Mouse (Mus musculus) spleen, adult 12 weeks (tissue): ENCODE results near the gene Fcgrt.
"Not testable (repeated sequence)": the region's sequence is repeated elsewhere in the genome, so short reads cannot be mapped to it uniquely, and the experiment has no call there.

Experiments
- DNase-seq: peaks from one replicate; pipeline ENCODE4 v3.0.0; 2022; ENCODE audit warnings: low spot score

Gene Fcgrt

DNA sequence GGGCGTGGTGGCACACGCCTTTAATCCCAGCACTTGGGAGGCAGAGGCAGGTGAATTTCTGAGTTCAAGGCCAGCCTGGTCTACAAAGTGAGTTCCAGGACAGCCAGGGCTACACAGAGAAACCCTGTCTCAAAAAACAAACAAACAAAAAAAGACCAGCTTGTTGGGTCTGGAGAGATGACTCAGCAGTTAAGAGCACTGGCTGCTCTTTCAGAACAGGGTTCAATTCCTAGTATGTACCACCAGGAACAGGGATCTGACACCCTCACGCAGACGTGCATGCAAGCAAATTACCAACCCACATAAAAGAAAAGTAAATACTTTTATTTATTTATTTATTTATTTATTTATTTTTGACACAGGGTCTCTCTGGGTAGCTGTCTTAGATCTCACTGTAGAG, 6.4 kb upstream of the Fcgrt start:
- DNase-seq = not testable (repeated sequence)

DNA sequence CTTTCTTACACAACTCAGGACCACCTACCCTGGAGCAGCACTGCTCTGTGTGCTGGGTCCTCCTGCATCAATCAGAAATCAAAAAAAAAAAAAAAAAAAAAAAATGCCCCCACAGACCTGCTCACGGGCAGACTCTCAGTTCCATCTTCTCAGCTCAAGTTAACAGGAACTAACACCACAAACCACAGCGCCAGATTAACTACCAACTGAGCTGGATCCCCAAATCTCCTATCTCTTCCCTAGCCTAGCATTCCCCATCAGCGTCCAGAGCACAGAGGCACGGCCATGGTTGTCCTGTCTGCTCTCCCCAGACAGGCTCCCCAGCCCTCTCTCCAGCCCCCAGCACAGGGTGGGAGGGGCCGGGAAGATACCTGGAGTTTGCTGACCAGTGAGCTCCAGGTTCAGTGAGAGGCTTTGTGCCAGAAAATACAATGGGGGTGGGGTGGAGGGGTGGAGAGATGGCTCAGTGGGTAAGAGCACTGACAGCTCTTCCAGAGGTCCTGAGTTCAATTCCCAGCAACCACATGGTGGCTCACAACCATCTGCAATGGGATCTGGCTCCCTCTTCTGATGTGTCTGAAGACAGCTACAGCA, 3.5 kb upstream of the Fcgrt start:
- DNase-seq = no peak

DNA sequence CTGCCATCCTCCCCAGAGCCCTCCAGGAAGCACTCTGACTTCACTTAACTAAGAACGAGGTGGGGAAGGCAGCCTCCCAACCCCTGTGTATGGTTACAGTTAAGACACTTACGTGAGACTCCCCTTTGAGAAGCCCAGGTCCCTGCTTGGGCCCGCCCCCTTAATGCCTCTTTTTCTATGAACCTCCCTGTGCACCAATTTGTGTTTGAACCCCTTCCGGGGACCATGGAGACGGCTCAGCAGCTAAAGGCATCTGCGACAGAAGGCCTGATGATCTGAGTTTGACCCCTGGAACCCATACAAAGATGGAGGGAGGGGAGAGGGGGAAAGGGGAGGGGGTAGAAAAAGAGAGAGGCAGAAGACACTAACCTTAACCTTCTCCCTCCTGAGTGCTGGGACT, 2.8 kb upstream of the Fcgrt start:
- no peak for DNase-seq

DNA sequence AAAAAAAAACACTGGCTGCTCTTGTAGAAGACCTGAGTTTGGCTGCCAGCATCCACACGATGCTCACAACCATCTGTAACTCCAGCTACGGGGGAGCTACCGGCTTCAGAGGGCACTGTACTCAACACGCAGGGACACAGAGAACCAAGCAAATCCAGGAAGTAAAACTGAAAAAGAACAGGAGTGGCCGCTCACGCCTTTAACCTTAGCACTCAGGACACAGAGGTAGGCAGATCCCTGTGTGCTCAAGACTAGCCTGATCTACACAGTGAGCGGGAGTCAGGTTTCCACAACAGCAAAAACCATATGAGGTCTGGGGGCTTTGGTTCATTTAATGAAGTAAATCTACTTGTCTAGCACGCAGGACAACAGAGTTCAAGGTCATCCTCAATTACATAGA, 1.8 kb upstream of the Fcgrt start:
- DNase-seq = no peak

DNA sequence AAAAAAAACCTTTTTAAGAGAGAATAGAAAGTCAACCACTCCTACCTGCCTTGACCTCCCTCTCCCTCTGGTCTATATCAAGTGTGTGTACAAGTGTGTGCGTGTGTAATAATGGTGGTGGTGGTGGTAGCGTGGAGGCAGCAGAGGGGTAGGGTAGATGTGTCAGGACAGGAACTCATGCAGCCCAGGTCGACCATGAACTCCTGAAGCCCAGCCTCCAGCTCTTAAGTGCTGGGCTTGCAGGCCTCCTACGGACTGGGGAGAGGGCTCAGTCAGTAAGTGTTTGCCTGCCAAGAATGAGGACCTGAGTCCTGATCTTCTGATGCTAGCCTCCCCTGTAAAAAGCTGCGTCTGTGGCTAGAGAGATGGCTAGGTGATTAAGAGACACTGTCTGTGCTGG, 1.3 kb upstream of the Fcgrt start:
- DNase-seq = no peak

DNA sequence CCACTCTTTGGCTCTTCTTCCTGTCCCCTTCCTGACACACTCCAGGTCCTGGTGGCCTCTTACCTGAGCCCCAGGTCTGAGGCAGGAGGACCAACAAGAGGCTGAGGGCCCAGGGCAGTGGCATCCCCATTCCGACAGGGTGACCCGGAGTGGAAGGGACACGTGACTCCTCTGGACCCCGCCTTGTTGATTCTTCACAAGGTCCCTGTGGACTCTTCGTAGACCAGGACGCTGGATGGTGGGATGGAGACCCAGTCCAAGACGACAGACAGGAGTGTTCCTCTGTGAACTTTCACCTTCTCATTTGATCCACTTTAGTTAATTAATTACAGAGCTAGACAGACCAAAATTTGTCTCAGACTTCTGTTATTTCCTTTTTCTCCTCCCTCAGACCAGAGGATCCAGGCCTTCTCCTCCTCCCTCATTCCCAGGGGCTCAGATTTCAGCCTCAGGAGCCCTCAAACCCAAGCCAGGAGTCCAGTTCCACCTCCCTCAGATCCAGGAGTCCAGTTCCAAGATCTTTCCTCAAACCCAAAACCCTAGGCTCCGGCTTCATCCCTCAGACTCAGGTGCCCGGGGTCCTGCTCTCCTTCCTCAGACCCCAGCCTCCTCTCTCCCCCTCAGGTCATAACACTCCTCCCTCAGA, 588 bp downstream of the Fcgrt start:
- DNase-seq = no peak

DNA sequence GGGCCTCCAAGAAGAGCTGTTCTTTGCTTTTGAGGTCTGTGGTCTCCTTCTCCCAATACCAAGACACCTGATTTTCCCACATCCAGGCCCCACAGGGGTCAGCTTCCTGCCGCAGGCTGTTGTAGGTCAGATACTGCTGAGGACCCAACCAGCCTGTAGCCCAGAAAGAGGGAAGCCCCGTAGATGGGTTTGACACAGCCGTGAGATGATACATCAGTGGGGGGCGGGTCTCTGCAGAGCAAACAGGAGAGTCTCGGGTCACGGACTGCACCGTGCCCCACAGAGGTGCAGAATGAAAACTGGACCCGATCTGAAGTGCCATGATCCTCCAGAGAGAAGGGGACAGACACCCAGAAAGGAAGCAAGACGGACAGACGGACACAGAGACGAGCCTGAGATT, 1.2 kb downstream of the Fcgrt start:
- DNase-seq = no peak

DNA sequence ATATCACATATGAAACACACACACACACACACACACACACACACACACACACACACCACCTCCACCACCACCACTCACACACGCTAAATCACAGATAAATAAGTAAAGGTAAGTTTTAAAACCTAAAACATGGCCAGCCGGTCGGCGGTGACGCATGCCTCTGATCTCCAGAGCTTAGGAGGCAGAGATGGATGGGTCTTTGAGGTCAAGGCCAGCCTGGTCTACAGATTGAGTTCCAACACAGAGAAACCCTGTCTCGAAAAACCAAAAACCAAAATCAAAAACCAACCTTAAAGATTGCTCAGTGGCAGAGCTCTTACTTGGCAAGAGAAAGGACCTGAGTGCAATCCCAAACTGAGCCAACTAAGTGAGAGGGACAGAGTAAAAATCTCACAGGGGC, 3.6 kb downstream of the Fcgrt start:
- DNase-seq = no peak

DNA sequence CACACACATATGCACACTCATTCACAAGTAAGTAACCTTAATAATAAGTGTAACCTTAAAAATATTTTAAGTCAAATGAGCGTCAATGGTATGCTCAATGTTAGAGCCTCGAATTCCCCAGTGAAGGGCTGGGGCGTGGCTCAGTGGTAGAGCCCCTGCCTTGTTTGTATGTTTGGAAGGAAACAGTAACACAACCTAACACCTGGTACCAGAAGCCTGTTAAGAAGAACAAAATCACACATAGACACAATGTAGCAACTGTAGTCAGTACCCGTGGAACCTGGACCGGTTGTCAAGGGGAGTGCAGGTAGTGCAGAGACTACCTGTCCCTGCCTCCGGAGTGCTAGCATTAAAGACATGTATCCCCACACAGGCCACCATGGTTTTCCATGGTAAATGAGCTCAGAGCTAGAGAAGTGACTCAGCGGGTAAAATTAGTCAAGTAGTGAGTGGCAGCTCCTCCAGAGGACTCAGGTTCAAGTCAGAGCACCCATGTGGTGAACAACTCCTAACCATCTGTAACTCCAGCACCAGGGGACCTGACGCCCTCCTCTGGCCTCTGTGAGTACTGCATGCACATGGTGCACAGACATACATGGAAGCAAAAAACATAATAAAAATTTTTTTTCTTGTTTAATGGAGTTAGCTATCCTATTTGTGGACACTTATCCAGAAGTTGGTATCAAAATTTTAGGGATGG, 5.0 kb downstream of the Fcgrt start:
- DNase-seq = no peak

DNA sequence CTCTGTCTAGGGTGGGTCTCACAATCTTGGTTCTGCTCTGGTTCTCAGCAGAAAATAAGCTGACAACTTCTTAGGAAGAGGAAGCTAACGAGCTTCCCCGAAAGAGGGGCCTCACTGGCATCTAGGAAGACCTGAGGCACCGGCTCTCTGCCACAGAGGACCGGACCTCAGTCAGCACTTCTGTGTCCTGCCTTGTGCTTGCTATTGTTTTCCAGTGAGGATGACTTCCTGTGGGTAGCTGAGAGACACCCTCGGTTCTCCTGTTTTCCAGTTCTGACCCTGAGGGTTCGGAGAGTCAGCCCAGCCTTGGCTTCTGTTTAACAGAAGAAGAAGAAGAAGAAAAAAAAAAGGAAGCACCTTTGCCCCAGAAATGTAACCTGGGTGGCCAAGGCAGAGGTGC, 6.2 kb downstream of the Fcgrt start:
- no peak for DNase-seq

DNA sequence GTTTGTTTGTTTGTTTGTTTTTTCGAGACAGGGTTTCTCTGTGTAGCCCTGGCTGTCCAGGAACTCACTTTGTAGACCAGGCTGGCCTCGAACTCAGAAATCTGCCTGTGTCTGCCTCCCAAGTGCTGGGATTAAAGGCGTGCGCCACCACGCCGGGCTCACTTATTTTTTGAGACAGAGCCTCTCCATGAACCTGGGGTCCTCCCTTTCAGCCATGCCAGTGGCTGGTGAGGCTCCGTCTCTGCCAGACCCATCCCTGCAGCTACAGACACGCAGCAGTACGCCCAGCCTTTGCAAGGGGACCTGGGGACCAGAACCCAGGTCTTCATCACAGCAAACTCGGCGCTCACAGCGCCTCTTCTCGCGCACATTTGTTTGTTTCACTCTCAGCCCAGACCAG, 7.7 kb downstream of the Fcgrt start:
- DNase-seq = not testable (repeated sequence)

DNA sequence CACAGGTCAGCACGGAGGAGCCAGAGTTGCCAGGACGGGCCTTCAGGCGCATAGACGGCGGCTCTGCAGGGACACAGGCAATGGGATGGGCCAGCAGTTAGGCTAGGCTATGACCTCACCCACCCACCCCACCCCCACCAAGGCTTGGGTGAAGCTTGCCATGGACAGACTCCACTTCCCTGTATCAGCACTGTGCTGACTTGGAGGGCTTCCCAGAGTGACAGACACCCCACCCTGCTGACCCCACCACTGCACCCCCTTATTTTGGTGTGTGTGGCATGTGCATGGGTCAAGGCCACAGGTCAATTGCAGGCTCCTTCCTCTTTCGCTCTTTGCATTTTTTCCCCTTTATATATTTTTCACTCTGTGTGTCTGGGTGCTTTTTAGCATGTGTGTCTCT, 8.3 kb downstream of the Fcgrt start:
- no peak for DNase-seq

DNA sequence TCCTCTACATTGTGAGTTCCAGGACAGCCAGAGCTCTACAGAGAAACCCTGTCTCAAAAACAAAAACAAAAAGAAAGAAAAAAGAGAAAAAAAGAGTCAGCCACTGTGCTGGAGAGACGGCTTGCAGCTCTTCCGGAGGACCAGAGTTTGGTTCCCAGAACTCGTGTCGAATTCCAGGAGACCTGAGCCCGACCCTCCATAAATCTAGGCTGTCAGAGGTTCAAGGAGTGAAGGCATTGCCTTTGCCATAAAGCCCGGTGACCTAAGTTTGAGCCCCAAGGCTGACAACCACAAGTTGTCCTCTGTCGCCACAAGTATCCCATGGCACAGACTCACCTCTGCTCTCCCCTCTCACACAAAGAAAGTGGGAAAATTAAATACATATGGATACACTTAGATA, 9.5 kb downstream of the Fcgrt start:
- no peak for DNase-seq

DNA sequence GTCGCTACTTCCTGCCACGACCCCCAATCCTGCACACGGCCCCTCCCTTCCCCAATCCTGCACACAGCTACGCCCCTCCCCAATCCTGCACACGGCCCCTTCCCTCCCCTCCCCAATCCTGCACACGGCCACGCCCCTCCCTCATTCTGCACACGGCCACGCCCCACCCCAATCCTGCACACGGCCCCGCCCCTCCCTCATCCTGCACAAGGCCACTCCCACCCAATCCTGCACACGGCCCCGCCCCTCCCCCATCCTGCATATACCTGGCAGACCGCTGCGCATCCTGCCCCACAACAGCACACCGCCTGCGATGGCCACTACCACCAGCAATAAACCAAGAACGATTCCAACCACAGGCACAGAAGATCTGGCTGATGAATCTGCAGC, 10.1 kb downstream of the Fcgrt start:
- DNase-seq = no peak

DNA sequence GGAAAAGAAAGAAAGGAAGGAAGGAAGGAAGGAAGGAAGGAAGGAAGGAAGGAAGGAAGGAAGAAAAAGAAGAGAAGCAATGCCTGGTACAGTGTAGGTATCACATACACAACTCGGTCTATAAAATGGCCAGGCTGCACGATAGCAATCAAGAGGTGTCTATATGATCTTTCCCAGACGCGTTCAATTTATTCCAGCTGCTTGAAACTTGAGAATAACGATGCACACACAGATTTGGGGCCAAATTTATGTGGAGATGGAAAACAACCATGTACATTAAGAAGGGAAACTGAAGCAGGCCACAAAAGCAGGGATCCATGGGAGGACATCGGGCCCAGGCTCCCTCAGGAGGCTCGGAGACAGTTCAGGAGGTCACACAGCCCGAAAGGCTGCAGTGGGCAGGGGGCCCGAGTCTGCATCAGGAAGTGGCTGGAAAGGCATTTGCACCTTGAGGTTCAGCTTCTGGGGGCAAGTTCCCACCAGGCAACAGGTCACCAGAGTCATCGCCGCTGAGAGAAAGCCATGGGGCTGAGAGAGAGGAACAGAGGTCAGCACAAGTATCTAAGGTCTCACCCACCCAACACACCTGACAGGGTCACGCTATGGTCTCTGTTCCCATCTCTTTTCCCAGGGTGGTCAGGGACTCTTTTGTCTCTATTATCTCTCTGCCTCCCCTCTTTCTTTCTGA, 10.7 kb downstream of the Fcgrt start:
- DNase-seq = no peak

DNA sequence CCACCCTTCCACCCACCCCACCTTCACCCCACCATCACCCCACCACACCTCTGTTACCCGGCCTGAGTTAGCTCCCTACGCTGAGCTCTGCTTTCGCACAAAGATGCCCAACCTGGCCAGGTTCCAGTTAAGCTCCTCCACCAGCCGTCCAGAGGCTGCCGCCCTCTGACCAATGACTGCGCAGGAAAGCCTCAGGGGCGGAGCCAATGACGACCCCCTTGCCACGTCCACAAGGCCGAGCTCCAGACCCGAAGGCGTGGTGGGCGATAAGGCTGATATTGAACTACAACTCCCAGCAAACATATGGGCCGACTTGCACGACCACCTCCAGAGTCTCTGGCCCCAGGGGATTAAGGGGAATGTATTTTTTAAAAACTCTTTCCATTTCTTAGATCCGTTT, 11.6 kb downstream of the Fcgrt start, which contains the start of gene Rcn3:
TSS of gene Rcn3 (minus strand) at position 174 of the 400 bp plus-strand sequence.
- DNase-seq = no peak

DNA sequence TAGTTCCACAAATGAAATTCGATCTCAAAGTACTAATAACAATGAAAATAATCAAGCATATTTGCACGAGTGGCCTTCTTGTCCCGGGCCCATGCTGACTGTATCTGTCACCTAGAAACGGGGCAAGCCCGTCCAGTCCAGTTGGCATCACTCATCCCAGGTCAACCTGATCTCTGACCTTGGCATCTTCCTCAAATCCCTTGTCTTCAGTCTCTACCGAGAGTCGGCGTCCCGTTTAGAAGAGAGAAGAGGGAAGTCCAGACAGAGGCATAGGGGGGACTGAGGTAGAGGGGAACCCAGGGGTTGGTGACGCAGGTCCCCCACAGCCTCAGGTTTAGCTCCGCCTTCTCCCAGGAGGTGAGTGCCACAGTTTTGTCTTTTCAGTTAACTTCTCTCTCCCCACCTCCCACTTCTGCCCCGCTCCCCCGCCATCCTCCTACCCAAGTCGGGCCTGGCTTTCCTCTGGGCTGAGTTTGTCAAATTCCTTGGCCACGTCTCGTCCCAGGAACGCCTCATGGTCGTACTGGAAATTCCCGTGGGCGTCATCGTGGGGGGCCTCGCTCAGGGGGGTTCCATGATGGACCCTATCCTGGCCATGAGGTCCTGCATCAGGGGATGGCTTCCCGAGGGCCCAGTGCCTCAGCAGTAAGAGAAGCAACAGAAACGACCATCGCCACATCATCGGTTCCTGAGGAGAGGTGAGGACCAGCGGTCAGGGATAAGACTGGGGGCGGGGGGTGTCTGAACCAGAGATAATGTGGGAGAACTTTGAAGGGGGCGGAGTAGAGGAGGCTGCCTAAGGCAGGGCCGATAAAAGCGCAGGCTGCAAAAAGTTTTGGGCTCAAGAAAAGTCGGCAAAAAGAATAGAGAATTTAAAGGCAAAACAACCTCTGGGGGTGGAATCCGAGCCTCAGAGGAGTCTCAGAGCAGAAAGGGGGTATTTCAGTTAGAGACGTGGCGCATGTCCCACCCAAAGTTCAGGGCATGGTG, 12.4 kb downstream of the Fcgrt start:
- DNase-seq = no peak

DNA sequence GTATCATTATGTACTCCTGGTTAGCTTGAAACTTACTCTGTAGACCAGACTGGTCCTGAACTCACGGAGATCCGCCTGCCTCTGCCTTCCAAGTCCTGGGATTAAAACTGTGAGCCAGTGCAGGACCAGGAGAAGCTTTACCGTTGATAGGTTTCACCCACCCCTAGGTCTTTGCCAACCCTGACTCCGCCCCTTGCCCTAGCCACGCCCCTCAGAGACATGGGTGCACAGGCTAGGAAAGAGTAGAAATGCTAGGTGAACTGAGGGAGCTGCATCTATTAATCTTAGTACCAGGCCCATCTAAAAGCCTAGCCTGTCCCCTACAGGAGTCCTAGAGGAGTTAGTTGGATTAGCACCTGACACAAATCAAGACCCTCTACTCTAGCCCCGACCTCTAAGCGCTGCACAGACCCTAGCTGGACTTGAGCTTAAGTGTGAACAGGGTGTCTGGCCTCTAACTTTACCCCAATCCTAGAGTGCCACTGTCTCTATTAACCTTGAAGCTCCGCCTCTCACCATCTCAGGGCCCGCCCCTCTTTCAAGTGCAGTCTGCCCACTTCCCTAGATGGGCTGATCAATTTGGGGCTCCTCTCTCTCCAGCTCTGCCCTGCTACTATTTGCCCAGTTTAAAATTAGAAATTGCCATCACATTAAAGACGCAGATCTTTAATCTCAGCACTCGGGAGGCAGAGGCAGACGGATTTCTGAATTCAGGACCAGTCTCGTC, 13.2 kb downstream of the Fcgrt start:
- DNase-seq = no peak

DNA sequence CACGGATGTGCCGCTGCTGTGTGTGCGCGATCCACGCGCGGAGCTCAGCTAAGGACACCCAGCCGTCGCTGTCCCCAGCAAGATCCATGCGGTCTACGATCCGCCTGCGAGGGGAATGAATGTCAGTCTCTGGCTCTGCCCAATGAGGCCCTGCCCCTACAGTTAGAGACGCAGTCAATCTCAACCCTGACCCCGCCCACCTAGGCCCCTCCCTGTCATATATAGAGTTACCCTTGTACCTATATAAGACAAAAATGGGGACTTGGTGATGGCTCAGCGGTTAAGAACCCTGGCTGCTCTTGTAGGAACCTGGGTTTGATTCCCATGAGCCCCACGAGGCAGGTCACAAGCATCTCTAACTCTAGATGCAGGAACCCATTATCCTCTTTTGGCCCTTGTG, 15.1 kb downstream of the Fcgrt start:
- no peak for DNase-seq

DNA sequence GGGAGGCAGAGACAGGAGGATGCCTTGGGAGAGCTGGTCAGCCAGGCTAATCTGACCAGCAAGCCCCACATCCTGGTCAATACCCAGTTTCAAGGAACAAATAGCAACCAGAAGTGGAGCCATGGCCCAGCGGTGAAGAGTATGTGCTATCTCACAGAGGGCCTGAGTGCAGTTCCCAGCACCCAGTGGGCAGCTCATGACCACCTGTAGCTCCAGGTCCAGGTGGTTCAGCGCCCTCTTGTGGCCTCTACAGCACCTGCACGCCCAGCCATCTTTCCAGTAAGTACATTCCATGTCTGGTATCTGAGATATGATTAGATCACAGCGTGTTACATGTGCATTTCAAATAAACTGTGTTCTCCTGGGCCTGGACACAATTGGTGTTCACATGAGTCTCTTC, 17.6 kb downstream of the Fcgrt start:
- DNase-seq = no peak

DNA sequence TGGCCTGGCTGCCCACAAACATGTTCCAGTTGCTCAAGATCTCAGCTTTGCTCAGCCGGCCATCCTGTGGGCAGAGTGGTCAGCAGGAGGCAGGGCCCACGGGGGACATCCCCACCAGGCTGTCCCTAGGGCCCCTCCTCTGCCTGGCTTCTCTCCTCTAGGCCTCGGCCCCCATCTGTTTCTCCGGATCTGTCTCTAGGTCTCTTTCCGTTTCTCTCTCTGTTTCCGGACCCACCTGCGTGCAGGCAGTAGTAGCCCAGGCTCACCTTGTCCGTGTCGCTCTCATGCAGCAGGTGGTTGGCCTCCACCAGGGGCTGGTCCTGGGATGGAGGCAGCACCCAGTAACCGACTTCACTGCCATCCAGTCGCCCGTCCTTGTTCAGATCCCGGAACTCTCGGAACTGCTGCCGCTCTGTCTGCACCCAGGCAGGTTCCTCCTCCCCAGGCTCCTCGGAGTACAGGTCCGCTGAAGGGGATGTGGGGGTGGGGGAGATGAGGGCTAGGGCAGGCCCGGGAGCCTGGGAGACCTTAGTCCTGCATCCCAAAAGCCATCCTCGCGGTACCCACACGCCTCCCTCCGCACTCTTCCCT, 20.3 kb downstream of the Fcgrt start:
- DNase-seq = no peak
